Mouse (Mus musculus) heart, embryonic 16.5 days (tissue): Measurements from ENCODE around the gene Hoxb8. TPM values are rescaled to one million over a fixed set of nuclear protein-coding genes. Genes with fewer than 3 reads are reported as not detected.

Source experiments
- ATAC-seq: fragments of 200-750 bp; cut with Nextera tagmentation; replicated peaks from 2 replicates; pipeline ENCODE4 v1.8.0; 2017; ENCODE audit warnings: moderate number of reproducible peaks; ENCODE audit not compliant: insufficient read depth, low FRiP score; ENCODE audit errors: extremely low read depth
- H3K27ac ChIP-seq: fragments of 300-500 bp; sonication (generic); 2 replicates; pipeline ENCODE4 v1.5.1; 2014; ENCODE audit warnings: mild to moderate bottlenecking, low read length, control low read depth, moderate library complexity
- H3K27me3 ChIP-seq: fragments of 300-500 bp; sonication (generic); 2 replicates; pipeline ENCODE4 v1.6.1; 2014; ENCODE audit warnings: low read length, mixed read lengths; ENCODE audit not compliant: control insufficient read depth, insufficient read depth
- H3K36me3 ChIP-seq: fragments of 300-500 bp; sonication (generic); 2 replicates; pipeline ENCODE4 v1.6.1; 2014; ENCODE audit not compliant: control insufficient read depth, insufficient read depth
- H3K4me1 ChIP-seq: fragments of 300-500 bp; sonication (generic); 2 replicates; pipeline ENCODE4 v1.6.1; 2014; ENCODE audit warnings: low read length, mixed read lengths; ENCODE audit not compliant: control insufficient read depth, insufficient read depth
- H3K4me2 ChIP-seq: fragments of 300-500 bp; sonication (generic); 2 replicates; pipeline ENCODE4 v1.6.1; 2014; ENCODE audit warnings: low read depth, mild to moderate bottlenecking, control low read depth, low read length
- H3K4me3 ChIP-seq: fragments of 300-500 bp; sonication (generic); 2 replicates; pipeline ENCODE4 v1.5.1; 2014; ENCODE audit warnings: mild to moderate bottlenecking, control low read depth, low read length
- H3K9ac ChIP-seq: fragments of 300-500 bp; sonication (generic); 2 replicates; pipeline ENCODE4 v1.6.1; 2014; ENCODE audit warnings: low read length, control low read depth
- H3K9me3 ChIP-seq: fragments of 300-500 bp; sonication (generic); replicated peaks from 2 replicates; pipeline ENCODE4 v1.6.1; 2016; ENCODE audit warnings: low read length; ENCODE audit not compliant: control insufficient read depth
- WGBS: fragments of 180-500 bp; shearing (Covaris S2); extraction: QIAGEN DNeasy Blood & Tissue Kit; methylation state at CpG from one replicate; pipeline ENCODE4 v1.1.7; 2014; 5-methylcytosine and 5-hydroxymethylcytosine counted together
- microRNA counts: library from miRNA; unstranded; fragments of <30 nt; microRNA quantifications from one replicate; lab custom pipeline; 2016
- microRNA-seq: library from miRNA; unstranded; fragments of <30 nt; microRNA quantifications from one replicate; pipeline ENCODE4, GENCODE M21; 2017
- polyA plus RNA-seq: library from polyadenylated mRNA; unstranded; fragments of >200 nt; fragmentation: Nextera tagmentation; extraction: Ambion mirVana; gene quantifications from 2 replicates; pipeline ENCODE4 v1.2.1, GENCODE M21; 2015

Gene Hoxb8
- polyA plus RNA-seq, 1 experiment from 2014 or later: not detected

GRCm38 (mm10) chr11:96332618-96333032, 50.9 kb downstream of the Hoxb8 start:
- Histone ChIP-seq H3K36me3 (no peaks in the 10 kb centered on the region), H3K4me2 (peak overlapping the region; percentile 50), H3K9ac (peak overlapping the region; percentile 15), H3K27ac (peak overlapping the region; percentile 41), H3K9me3 (no peaks in the 10 kb centered on the region), H3K4me3 (peak overlapping the region; percentile 39), H3K27me3 (peaks cover 98% of the 10 kb centered on the region), H3K4me1 (no peaks in the 10 kb centered on the region)
- 2% methylated on average over 35 of the region's 35 CpGs for WGBS
- ATAC-seq: 0 out of 2 replicates have a peak, but pooled peaks have one; percentile 41

- peak overlapping the region; percentile 50; the same call in 1 of the 2 replicates for H3K4me2 ChIP-seq
- H3K27ac ChIP-seq: peak overlapping the region; percentile 41
- peaks cover 98% of the 10 kb centered on the region for H3K27me3 ChIP-seq
- no peaks in the 10 kb centered on the region for H3K36me3 ChIP-seq
- peak overlapping the region; percentile 39 for H3K4me3 ChIP-seq
- H3K4me1 ChIP-seq: no peaks in the 10 kb centered on the region
- H3K9me3 ChIP-seq: no peaks in the 10 kb centered on the region
- WGBS: 16% methylated on average over 17 of the region's 17 CpGs
- ATAC-seq: no peak
- peak overlapping the region; percentile 15 for H3K9ac ChIP-seq
Observed at GRCm38 (mm10) chr11:96333241-96334001, 51.7 kb downstream of the Hoxb8 start.

GRCm38 (mm10) chr11:96334002-96334364, 52.3 kb downstream of the Hoxb8 start:
- WGBS: 15% methylated on average over 2 of the region's 2 CpGs

More at GRCm38 (mm10) chr11:96334002-96334364, 52.3 kb downstream of the Hoxb8 start:
- ATAC-seq: no peak
- Histone ChIP-seq H3K4me1 (no peaks in the 10 kb centered on the region), H3K9ac (no peak overlapping the region), H3K4me3 (no peak overlapping the region), H3K27me3 (peaks cover 98% of the 10 kb centered on the region), H3K27ac (no peak overlapping the region), H3K9me3 (no peaks in the 10 kb centered on the region), H3K36me3 (no peaks in the 10 kb centered on the region), H3K4me2 (peak overlapping the region; percentile 50; the same call in 1 of the 2 replicates)

MicroRNAs encoded within 50 kb of the gene (microRNA counts, 519-probe panel; counts per million panel counts)
- microRNA mmu-miR-10a (lab: Ali Mortazavi, UCI): 2,586 counts per million, percentile 64 among the panel's probes with 10 or more counts
- 1,113 counts per million, percentile 5 among the panel's probes with 10 or more counts for microRNA mmu-miR-196a (lab: Ali Mortazavi, UCI)

Small RNA genes lying within 50 kb of the gene (microRNA-seq; reads per million reads assigned to microRNA genes)
- 4,802 reads per million, percentile 92 among the genes with 10 or more reads in this experiment for gene Mir10a
- gene Mir196a-1: not detected

Other genes starting within 250 kb of the Hoxb8 start
- 69.3 and 72.0 TPM in 2 replicates for gene Snf8, start 247.0 kb upstream of the Hoxb8 start, polyA plus RNA-seq
- 29.1 and 31.4 TPM in 2 replicates for gene Ube2z, start 216.5 kb upstream of the Hoxb8 start, polyA plus RNA-seq
- 2,218 and 2,299 TPM in 2 replicates for gene Atp5g1, start 206.2 kb upstream of the Hoxb8 start, polyA plus RNA-seq
- 0.11 TPM in 1 of 2 replicates, not detected in the other for gene Calcoco2, start 169.9 kb upstream of the Hoxb8 start, polyA plus RNA-seq
- 0.13 and 0.24 TPM in 2 replicates for gene Ttll6, start 148.1 kb upstream of the Hoxb8 start, polyA plus RNA-seq
- gene Hoxb13, start 87.6 kb upstream of the Hoxb8 start, polyA plus RNA-seq: 0.08 TPM in 1 of 2 replicates, not detected in the other
- gene Hoxb9, start 10.4 kb upstream of the Hoxb8 start, polyA plus RNA-seq: 0.10 TPM in 1 of 2 replicates, not detected in the other
- gene Hoxb7, start 4.7 kb downstream of the Hoxb8 start, polyA plus RNA-seq: 0.31 and 0.43 TPM in 2 replicates
- 0.51 TPM in 1 of 2 replicates, not detected in the other for gene Hoxb6, start 10.6 kb downstream of the Hoxb8 start, polyA plus RNA-seq
- 0.76 and 2.8 TPM in 2 replicates for gene Hoxb5, start 21.4 kb downstream of the Hoxb8 start, polyA plus RNA-seq
- 0.28 and 0.32 TPM in 2 replicates for gene Hoxb4, start 36.4 kb downstream of the Hoxb8 start, polyA plus RNA-seq
- gene Hoxb3, start 41.4 kb downstream of the Hoxb8 start, polyA plus RNA-seq: 0.24 and 0.79 TPM in 2 replicates
- 2.5 and 3.1 TPM in 2 replicates for gene Hoxb2, start 68.6 kb downstream of the Hoxb8 start, polyA plus RNA-seq
- 0.07 TPM in 1 of 2 replicates, not detected in the other for gene Hoxb1, start 83.8 kb downstream of the Hoxb8 start, polyA plus RNA-seq
- gene Skap1, start 182.7 kb downstream of the Hoxb8 start, polyA plus RNA-seq: 9.3 and 27.8 TPM in 2 replicates